8 mouse cellular contexts compared by ENCODE assay signal in the genomic region with DNA sequence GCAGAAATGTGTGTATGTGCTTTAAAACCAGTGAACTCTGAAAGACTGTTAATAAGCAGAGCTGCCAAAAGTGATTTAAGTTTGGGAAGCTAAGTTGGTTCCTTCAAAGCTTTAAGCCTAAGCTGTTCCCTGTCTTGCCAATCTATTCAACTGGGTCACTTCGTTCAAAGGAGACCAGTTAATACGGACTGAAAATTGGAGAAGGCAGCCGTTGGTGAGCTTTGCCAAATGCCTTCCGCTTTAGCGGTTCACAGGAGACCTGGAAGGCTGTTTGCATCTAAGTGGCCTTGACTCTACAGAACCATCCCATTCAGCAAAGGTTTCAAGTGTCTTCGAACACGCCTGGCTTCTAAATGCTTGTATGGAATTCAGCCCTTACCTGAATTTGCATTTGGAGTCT.
"Had no signal": no experiment of that assay in that cellular context is flagged by ENCODE, and none has a peak within 500 bp of the region (broad histone marks: within the 10 kb centered on the region; RNA-seq: fewer than 3 reads in every experiment).

No protein-coding gene starts in this region.

- DNase-seq: kidney, adult 8-10 months; kidney, postnatal 25 days; lung, embryonic 14.5 days; lung, postnatal 10 days; lung, postnatal 4 days; right cerebral cortex, postnatal 4 days; thymus, adult 2 months; thymus, postnatal 25 days had no signal
